Mouse (Mus musculus): ENCODE measurements at regions not wholly inside any gene's neighbourhood (a gene's known extent, or its start where the extent isn't known, plus 50 kb on each side); places are given as distances from the start of the nearest gene placed in this dataset.

GRCm38 (mm10) chr4:142340057-142340456 is 100.9 kb upstream of the Kazn start:
- no peak for TF ChIP-seq CTCF (IDR thresholded peaks at IDR 0.05; ENCODE audit: low read depth, low read length)
- TF ChIP-seq POLR2A (IDR thresholded peaks at IDR 0.05; ENCODE audit: borderline replicate concordance, low read depth, low read length), result no peak
